Mouse (Mus musculus): ENCODE data around the gene Pkd2l1.

The Pkd2l1 gene

DNA sequence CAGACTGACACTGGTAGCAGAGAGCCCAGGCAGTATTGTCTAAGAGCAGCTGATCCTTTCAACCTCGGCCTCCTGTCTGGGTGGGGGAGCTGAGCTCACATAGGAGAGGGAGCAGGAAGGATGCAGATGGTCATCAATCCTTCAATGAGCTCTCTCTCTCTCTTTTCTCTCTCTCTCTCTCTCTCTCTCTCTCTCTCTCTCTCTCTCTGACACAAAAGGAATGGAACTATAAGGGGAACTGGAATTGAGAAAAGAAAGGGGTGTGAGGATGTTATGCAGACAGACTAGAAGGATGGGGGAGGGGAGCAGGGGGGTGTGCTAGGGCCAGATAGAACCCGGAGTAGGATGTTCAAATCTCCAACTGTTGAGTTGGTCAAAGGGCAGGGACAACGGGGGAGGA is at the start of gene Pkd2l1:
Gene Pkd2l1, minus strand, starts transcription at position 101 of the 400 bp plus-strand sequence.
- DNase-seq (ENCODE audit: low spot score) = no peak

DNA sequence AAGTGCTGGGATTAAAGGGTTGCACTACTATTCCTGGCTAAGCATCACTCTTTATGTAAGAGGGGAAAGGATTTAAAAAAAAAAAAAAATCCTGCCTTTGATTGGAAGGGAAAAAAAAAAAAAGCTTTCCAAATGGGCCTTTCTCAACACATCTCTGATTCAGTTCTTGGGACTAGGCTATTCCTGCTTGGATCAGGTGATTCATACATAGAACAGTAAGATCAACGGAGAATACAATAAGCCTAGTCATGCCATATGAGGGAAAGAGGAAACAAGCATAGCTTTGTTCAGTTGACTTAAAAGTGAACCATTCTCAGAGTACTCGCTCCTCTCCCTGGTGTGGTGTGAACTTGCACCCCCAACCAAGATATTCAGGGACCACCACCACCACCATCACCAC is 46.7 kb upstream of the Pkd2l1 start:
- no peak for DNase-seq (ENCODE audit: low spot score)

DNA sequence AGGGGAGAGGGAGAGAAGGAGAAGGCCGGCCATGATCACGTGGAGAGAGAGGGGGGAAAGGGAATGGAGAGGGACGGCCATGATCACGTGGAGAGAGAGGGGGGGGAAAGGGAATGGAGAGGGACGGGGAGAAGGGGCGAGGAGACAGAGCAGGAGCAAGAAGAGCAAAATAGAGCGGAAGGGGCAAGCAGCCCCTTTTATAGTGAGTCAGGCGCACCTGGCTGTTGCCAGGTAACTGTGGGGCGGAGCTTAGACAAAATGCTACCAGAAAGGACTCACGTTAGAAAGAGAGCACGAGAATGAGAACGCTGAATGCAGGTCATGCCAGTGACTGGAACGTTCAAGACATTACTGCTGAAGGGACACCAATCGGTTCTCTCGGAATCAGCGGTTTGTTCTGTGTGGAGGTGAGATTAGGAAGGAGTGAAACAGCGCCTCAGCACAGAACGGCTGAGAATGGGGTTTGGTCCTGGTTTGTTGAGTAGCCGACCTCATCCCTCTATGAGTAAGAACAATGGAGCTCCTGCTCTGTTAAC is 45.3 kb upstream of the Pkd2l1 start:
- DNase-seq (ENCODE audit: low spot score) = no peak

DNA sequence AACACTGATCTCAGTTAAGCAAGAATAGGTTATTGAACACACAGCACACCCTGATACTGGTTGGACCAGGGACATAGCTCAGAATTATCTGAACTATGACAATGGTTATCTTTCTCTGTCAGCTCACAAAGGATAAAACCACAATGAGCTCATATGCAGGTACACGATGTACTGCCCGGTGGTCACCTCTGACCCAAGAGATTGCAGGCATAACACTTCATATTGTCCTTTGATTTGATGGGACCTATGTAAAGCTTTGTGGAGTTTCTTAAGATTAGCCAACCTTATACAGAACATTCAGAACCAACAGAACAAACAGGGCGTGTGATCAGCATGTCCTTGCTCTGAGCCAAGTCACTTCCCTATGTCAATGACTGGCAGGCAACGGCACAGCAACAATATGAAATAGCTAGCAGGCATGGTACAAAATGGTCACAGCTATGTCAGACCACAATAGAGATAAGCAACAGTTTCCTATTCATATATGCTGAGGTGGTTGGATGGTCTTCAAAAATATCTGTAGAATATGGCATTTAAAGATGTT is 39.4 kb upstream of the Pkd2l1 start:
- no peak for DNase-seq (ENCODE audit: low spot score)

DNA sequence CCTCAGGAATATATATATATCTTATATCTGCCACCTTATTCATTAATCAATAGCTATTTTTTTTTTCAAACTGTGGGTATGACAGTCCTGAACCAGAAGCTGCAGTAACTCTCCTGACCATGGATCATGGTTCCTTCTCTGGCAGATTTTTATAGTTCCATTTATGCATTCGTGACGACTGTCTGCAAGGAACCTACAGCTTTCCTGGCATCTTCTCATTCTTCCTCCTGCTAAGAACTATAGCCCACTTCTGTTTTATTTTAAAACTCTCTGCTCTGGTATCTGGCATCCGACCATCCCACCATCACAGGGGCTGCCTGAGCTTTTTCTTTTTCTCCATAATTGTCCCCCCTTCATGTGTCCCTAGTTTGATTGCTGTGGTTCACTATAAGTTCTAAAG is 38.0 kb upstream of the Pkd2l1 start:
- DNase-seq (ENCODE audit: low spot score) = no peak

DNA sequence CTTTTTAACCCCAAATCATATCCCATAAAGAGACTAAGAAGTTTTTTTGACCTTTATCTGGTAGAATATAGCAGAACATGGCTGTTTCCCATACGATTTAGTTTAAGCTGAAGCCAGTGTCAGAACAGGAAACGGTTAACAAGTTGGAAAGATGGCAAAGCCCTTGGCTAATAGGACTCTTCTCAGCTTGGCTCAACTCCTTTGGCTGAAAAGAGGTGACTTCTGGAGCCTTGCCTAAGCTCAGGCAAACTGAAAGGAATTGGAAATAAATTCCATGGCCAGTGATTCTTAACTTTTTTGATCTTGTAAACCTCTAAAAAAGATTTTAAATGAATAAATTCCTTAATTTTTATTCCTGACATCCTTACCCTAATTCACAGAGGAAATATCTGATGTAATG is 37.5 kb upstream of the Pkd2l1 start:
- DNase-seq (ENCODE audit: low spot score) = no peak

DNA sequence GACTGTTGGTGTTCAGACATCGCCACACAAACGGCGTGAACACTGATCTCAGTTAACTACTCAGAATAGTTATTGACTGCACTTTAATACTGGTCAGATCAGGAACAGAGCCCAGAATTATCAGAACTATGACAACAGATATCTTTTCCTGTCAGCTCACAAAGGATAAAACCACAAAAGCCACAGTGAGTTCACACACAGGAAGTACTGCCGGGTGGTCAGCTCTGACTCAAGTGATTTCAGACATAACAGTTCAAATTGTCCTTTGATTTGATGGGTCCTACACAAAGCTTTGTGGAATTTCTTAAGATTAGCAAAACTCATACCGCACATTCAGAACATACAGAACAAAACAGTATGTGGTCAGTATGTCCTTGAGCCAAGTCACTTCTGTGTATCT is 33.5 kb upstream of the Pkd2l1 start:
- DNase-seq (ENCODE audit: low spot score) = no peak

DNA sequence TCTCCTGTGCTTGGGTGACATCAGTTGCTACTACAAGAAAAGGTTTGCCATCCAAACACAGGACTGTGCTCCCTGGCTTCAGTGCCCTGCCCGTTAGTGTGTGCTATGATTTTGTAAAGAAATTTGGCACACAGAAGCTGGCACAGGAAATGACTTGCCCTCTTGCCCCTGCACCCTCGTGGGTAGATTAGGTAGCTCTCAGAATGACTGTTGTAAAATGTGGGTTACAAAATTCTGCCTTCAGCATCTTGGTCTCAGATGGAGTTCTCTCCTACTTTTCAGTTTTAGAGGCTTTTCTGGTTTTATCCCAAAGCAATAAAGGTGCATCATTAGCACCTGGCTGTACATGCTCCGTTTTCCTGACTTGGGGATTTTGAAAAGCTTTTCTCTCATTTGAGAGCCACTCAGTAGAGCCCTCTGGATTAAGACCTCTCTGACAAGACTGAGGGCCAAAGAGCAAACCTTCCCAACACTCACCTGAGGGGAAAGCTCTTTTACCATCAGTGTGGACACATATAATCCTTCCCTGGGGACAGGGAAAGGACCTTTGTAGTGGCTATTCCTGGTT is 25.8 kb upstream of the Pkd2l1 start:
- DNase-seq (ENCODE audit: low spot score) = no peak

DNA sequence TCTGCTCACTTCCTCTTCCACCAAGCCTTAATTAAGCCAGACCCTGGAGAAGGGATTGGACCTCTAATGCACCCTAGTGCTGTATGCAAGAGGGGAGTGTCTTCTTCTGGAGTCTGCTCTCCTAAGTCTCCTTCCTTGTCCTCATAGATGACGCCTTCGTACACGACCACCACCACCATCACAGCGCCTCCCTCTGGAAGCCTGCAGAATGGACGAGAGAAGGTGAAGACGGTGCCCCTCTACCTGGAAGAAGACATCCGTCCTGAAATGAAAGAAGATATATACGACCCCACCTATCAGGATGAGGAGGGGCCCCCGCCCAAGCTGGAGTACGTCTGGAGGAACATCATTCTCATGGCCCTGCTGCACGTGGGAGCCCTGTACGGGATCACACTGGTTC is 23.0 kb upstream of the Pkd2l1 start:
- no peak for DNase-seq (ENCODE audit: low spot score)

DNA sequence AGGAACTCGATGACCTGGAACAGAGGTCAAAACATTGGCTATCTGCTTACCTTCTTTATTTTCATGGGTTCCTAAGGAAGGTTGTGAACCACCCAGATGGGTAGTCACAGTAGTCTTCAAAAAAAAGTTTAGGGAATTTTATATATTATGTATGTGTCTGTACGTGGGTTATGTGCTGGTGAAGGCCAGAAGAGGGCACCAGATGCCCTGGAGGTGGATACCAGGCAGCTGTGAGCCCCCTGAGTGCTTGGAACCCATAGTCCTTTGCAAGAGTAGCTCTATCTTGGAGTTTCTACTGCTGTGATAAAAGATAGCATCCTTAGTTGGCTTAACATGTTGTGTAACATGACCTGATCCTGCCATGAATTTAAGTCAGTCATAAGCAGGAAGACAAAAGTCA is 14.8 kb upstream of the Pkd2l1 start:
- DNase-seq (ENCODE audit: low spot score) = no peak

DNA sequence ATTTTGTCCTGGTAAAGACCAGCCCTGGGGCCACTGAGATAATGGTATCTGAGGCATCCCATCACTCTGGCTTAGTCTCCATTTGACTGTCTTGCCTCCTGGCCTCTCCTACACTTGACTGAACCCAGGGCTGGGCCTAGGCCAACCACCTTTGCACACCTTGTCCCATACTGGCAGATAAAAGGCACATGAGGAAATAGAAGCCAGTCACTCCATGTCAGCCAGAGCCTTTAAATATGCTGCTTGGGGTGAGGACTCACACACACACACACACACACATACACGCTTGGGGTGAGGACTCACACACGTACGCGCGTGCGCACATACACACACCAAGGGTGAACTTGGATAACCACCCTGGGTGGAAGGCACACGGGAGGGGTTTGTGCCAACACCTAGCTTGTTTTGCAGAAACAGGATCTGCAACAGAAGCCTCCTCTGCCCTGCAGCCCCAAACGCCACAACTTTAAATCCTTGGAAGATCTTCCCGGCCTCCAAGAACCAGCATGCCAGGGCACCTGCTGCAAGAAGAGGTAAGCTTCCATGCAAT is 10.8 kb upstream of the Pkd2l1 start, which contains the start of gene Scd3:
Gene Scd3, plus strand, starts transcription at position 255 of the 550 bp plus-strand sequence.
- no peak for DNase-seq (ENCODE audit: low spot score)

DNA sequence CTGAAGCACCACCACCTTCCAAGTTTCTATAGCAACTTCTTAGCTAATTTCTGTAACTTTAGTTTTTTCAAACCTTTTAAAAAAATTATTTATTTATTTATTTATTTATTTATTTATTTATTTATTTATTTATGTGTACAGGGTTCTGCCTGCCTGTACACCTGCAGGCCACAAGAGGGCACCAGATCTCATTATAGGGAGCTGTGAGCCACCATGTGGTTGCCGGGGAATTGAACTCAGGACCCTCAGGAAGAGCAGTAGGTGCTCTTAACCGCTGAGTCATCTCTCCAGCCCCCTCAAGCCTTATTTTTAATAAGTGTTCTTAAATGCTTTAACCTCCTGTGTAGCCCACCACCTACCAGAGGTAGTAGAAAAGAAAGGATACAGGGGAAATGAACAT is 6.7 kb upstream of the Pkd2l1 start:
- DNase-seq (ENCODE audit: low spot score) = no peak

DNA sequence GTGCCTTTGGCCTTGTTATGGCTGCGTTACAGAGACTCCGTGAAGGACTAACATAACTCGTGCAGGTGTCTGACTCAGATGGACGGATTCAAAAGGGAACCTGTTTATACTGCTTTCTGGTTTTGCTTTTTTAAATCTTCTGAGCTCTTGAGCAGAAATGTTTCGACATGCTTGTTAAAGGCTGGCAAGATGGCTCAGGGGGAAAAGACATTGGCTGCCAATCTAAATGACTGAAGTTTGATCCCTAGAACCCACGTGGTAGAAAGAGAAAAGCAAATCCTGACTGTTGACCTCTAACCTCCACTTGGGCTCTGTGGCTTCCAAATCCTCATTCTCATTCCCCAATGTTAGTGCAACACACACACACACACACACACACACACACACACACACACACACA is 6.3 kb upstream of the Pkd2l1 start:
- DNase-seq (ENCODE audit: low spot score) = no peak

DNA sequence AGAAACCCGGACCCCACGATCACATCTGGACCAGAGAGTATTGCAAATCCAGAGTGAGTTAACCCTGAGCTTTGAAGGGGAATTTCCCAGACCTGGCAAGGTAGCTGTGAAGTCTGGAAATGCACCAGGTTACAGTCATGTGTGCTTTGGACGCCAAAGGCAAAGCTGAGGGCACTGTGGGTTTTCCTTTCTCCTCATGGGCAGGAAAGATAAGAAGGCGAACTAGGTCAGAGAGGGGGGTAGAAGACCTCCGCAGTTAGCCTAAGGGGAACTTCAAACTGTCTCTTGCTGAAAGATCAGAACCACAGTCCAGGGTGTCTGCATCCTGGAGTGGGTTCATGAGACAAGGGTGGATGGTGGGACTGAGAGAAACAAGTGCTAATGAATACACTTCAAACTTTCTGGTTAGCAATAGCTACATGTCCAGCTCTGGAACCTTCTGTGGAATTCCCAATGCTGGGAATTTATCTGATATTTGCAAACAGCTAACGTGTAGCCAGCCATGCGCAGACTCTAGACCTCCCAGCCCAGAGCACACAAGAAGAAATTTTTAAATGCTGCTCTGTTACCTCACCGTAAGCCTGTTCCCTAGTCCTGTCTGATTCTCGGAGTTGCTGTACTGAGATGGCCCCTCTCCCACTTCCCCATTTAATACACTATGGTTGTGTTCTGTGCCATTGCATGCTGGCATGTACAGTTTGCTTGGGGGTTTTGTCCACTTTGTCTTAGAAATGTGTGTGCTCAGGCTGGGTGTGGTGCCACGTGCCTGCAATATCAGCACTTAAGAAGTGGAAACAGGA is 5.0 kb upstream of the Pkd2l1 start:
- no peak for DNase-seq (ENCODE audit: low spot score)

DNA sequence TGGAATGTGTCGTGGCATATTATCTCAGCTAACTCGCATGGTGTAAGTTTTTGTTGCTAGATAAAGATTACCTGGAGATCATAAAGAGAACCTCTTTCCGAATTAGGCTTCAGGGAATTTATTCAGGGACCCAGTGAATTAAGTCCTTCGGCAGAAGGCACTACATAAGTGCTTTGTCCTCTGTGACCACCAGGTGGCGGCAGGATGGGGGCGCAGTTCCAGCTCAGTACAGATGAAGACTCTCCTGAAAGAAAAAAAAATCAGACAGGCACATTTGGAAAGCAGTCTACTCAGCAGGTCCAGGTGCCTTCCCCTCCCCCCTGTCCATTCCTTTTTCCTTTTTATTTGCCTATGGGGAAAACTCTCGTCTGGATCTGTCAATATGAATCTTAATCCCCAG is 2.9 kb upstream of the Pkd2l1 start:
- DNase-seq (ENCODE audit: low spot score) = peak; percentile 63

DNA sequence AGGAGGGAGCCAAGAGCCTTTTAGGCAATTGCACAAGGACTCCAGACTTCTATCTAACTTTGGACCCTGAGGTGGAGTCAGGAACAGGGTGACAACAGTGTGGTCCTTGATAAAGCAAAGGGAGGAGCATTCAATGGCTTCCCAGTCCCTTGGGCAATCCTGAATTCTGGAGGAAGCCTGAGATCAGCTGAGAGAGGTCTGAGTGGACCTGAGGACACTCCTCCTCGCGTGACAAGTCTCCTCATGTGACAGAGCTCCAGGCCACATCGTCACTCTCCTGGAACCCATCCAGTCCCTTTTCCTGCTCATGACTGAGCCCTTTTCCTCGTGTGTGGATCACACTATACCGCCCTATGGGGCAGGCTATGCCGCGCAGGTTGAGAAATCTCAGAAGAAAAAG is 1.7 kb upstream of the Pkd2l1 start:
- DNase-seq (ENCODE audit: low spot score) = no peak

DNA sequence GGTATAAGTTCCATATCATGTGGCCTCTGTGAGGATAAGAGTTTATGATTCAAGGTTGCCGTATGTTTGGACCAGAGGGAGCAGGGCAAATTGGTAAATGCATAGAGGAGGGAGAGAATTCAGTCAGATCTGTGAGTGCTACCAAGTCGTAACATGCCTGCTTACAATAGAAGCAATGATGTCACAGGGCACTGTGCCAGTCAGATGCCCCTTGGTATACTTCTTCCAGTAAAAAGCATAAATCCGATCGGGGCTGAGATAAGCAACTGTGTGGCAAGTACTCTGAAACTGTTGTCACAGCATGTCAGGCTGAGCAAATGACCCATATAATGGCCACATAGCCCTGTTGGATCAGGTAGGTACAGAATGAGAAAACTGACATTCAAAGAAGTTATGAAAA is 3.2 kb downstream of the Pkd2l1 start:
- no peak for DNase-seq (ENCODE audit: low spot score)

DNA sequence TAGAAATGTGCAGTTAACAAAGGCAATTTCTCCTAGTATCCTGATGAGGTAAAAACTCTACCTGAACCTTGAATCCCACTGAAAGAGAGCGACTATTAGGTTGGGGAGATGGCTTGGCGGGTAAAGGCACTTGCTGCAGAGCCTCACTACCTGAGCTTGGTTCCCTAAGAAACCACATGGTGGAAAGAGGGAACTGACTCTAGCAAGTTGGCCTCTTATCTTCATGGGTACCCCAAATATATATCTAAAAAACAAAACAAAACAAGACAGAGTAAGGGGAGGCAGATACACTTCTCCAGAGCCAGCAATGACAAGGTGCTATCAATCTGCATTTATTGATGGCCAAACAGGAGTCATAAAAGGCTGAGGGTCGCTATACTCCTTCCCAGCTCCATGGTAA is 8.3 kb downstream of the Pkd2l1 start:
- no peak for DNase-seq (ENCODE audit: low spot score)

DNA sequence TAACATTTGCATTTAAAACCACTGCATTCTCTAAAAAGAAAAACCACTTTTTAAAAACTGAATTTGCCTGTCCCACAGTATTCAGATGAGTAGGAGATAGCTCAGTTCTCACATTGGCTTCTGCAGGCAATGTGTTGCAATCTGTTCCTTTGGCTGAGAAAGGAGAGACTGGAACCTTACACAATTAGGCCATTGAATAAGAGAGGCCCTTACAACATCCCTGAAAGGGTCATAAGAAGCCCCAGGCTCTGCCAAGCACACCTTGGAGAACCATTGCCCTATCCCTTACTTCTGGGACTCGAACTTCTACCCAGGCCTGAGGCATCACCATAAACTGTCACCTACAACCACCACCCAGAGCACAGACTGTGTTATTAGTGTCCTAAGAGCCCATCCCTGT is 11.7 kb downstream of the Pkd2l1 start:
- DNase-seq (ENCODE audit: low spot score) = no peak

DNA sequence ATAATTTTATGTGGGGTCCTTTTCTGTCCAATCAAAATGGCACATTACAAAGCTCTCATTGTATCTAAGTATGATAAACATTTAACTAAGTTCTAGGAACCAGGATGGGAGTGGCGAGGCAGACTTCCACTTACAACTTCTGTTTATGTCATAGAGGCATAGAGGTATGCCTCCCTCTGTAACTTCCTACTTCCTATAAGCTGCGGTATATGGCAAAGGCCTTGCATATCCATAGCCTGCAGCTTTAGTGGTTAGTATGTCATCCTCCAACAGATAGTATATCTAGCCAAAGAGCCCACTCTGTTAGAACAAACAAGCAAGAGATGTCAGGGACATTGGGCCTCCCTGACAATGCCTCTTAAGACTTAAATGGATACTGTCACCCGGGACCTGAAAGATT is 15.5 kb downstream of the Pkd2l1 start:
- DNase-seq (ENCODE audit: low spot score) = no peak

DNA sequence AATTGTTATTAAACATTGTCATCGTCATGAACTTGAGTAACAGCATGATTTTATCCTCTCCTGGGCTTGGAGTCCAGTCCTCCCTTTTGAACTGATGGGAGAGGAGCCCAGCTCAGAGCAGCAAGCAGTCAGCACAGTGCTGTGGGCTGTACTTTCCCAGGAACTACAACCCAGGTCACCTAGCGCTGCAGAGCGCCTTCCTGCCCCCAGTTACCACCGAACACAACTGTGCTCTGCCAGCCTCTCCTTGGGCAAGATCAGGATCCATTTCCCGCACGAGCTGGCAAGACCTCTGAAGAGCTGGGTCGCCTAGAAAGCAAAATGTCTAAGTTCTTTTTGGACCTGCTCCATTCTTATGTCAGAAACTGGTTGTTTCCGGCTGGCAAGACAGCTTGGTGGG is 17.4 kb downstream of the Pkd2l1 start:
- no peak for DNase-seq (ENCODE audit: low spot score)

DNA sequence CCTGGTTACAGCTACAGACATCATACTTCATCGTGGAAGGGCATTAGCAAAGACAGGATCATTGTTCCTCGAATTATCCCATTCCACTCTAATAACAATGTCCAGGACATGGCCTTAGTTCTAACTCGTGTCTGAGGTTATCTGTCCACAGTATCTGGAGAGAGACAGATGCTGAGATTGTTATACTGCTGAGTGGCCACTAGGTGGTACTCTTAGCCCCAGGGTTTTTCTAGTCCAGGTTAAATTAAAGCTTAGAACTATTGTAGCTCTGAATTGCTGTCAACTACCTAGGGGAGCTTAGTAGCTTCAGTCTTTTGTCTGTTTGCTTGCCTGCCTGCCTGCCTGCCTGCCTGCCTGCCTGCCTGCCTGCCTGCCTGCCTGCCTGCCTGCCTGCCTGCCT is 30.7 kb downstream of the Pkd2l1 start:
- DNase-seq (ENCODE audit: low spot score) = no peak

DNA sequence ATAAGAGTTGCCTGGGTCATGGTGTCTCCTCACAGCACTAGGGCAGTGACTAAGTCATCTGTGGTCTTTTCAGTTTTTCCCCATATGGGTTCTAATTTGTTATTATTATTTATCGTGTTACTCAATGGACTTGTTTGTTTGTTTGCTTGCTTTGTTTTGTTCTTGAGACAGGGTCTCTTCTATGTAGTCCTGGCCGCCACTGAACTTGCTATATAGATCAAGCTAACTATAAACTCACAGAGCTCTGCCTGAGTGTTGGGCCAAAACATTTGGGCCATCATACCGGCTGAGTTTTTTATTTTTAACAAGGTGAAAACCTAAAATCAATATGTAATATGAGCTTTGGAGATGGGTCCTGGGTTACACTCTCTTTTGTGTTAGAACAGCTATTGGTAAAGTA is 32.9 kb downstream of the Pkd2l1 start:
- DNase-seq (ENCODE audit: low spot score) = no peak

All from ovary, postnatal 36 days (tissue).